Mouse (Mus musculus): Measurements from ENCODE around the gene Asb16. TPM values are rescaled to one million over a fixed set of nuclear protein-coding genes. Genes with fewer than 3 reads are reported as not detected.

The Asb16 gene
- 0.54 and 1.4 TPM in 2 replicates for total RNA-seq (2014; rRNA removed)
- 0.11 TPM in 1 of 2 replicates, not detected in the other for polyA plus RNA-seq (2015; fragmentation: Nextera tagmentation; extraction: Ambion mirVana)

DNA sequence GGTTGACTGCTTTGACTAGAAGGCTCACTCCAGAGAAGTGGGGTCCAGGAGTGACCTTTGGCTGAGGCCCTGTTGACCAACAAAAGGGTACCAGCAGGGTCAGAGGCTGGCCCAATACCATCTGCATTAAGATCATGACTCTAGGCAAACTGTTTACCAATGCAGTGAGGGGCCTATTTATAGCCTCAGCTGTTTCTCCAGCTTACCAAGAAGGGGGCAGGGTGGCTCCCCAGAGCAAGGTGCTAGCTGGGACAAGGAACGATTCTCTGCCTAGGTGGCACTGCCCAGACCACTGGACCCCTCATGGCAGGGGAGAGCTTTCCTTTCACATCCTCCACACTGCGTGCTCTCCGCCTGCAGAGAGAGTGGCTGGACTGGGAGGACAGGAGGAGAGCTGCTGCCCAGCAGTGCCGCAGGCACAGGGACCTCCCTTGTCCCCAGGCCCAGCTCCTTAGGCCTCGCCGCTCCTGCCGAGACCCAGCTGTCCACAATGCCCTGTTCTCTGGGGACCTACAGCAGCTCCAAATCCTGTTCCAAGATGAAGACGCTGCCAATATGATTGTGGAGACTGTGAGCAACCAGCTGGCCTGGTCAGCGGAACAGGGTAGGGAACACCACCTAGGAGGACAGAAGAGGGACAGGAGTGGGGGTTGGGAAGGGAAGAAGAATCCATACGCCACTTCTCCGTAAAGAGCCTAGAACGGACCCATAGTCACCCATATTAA is at the start of gene Asb16:
Gene Asb16, plus strand, starts transcription at position 224 of the 725 bp plus-strand sequence.
- Histone ChIP-seq H3K36me3 (ENCODE audit: insufficient read depth) (no peaks in the 10 kb centered on the region), H3K27me3 (ENCODE audit: insufficient read depth, low read length) (no peaks in the 10 kb centered on the region), H3K27ac (ENCODE audit: low read depth, low read length) (no peak within 1 kb of the TSS), H3K9ac (no peak within 1 kb of the TSS), H3K4me1 (ENCODE audit: insufficient read depth) (no peaks in the 10 kb centered on the region), H3K4me2 (ENCODE audit: low read depth) (no peak within 1 kb of the TSS), H3K9me3 (ENCODE audit: low read length) (no peaks in the 10 kb centered on the region), H3K4me3 (ENCODE audit: low read depth, low read length) (no peak within 1 kb of the TSS)
- ATAC-seq (no peak), DNase-seq (no peak)
- no peak for TF ChIP-seq CTCF (IDR thresholded peaks at IDR 0.05; ENCODE audit: low read depth)
- 86% methylated on average over 12 of the region's 12 CpGs for WGBS

DNA sequence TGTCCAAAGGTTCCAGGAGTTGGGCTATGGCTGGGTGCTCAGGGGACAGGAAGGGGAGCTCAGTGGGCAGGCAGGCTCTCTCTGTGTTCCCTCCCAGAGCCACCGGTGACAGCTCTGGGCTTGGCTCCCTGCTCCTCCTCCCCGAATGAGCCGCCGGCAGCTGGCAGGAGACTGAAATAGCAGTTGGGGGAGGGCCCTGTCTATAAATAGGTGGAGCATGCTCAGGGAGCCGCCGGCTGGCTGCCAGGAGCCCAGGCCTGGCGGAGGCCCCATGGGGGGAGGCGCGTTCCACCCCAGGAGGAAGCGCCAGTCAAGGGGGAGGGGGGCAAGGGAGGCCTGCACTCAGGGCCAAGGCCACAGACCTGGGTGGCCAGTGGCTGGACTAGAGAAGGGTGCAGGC is 49.8 kb upstream of the Asb16 start:
- H3K27me3 ChIP-seq (ENCODE audit: insufficient read depth, low read length): no peaks in the 10 kb centered on the region
- H3K4me1 ChIP-seq (ENCODE audit: insufficient read depth): peaks cover 40% of the 10 kb centered on the region
- TF ChIP-seq CTCF (IDR thresholded peaks at IDR 0.05; ENCODE audit: low read depth): no peak
- ATAC-seq (peak; percentile 92), DNase-seq (peak; percentile 92)
- peak overlapping the region; percentile 36 for H3K4me3 ChIP-seq (ENCODE audit: low read depth, low read length)
- peak overlapping the region; percentile 67 for H3K4me2 ChIP-seq (ENCODE audit: low read depth)
- H3K9ac ChIP-seq: peak overlapping the region; percentile 50
- H3K27ac ChIP-seq (ENCODE audit: low read depth, low read length): peak overlapping the region; percentile 83
- H3K9me3 ChIP-seq (ENCODE audit: low read length): no peaks in the 10 kb centered on the region
- WGBS: 0% methylated on average over 10 of the region's 10 CpGs
- peaks cover 40% of the 10 kb centered on the region for H3K36me3 ChIP-seq (ENCODE audit: insufficient read depth)

DNA sequence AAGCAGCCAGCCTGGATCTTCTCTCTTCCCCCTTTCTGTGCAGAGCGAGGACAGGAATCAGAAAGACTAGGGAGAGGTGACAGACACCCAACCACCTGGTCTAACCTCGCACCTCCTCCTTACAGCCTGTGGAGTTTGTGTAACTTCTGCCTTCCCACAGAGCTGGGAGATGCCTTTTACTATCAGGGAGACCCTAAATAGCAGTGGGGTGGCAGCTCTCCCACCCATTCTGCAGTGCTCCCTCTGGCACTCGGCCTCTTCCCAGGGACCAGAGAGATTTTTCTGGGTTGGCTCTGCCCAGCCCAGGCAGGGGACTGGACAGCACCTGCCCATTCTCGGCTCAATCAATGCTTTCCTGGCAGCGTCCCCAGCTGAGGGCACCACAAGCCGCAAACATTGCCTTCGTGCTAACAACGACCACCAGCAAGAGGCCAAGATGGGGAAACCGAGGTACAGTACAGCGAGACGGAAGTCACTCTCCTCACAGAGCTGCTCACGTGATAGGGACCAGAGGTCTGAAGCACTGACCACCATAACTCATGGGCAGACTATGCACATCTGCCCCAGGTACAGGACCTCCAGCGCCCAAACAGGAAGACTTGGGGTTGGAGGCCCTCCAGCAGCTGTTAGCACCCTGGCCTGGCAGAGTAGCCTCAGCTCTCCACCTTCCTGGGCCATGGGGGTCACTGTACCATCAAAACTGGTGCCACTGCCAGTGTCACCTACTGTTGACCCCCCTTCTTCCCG is 49.1 kb upstream of the Asb16 start:
- ATAC-seq (peak; percentile 42), DNase-seq (no peak)
- Histone ChIP-seq H3K36me3 (ENCODE audit: insufficient read depth) (peaks cover 46% of the 10 kb centered on the region), H3K9me3 (ENCODE audit: low read length) (no peaks in the 10 kb centered on the region), H3K4me3 (ENCODE audit: low read depth, low read length) (peak overlapping the region; percentile 36; the same call in 1 of the 2 replicates), H3K27ac (ENCODE audit: low read depth, low read length) (peak overlapping the region; percentile 83), H3K4me1 (ENCODE audit: insufficient read depth) (peaks cover 40% of the 10 kb centered on the region), H3K27me3 (ENCODE audit: insufficient read depth, low read length) (no peaks in the 10 kb centered on the region), H3K9ac (no peak overlapping the region), H3K4me2 (ENCODE audit: low read depth) (peak overlapping the region; percentile 67)
- 45% methylated on average over 14 of the region's 14 CpGs for WGBS
- no peak for TF ChIP-seq CTCF (IDR thresholded peaks at IDR 0.05; ENCODE audit: low read depth)

GRCm38 (mm10) chr11:102219994-102220346 is 48.6 kb upstream of the Asb16 start:
- Histone ChIP-seq H3K9ac (no peak overlapping the region), H3K27me3 (ENCODE audit: insufficient read depth, low read length) (no peaks in the 10 kb centered on the region), H3K27ac (ENCODE audit: low read depth, low read length) (no peak overlapping the region), H3K9me3 (ENCODE audit: low read length) (no peaks in the 10 kb centered on the region), H3K4me1 (ENCODE audit: insufficient read depth) (peaks cover 40% of the 10 kb centered on the region), H3K4me3 (ENCODE audit: low read depth, low read length) (no peak overlapping the region), H3K36me3 (ENCODE audit: insufficient read depth) (peaks cover 46% of the 10 kb centered on the region), H3K4me2 (ENCODE audit: low read depth) (no peak overlapping the region)
- 75% methylated on average over 4 of the region's 4 CpGs for WGBS
- ATAC-seq: no peak
- no peak for DNase-seq
- TF ChIP-seq CTCF (IDR thresholded peaks at IDR 0.05; ENCODE audit: low read depth): no peak

DNA sequence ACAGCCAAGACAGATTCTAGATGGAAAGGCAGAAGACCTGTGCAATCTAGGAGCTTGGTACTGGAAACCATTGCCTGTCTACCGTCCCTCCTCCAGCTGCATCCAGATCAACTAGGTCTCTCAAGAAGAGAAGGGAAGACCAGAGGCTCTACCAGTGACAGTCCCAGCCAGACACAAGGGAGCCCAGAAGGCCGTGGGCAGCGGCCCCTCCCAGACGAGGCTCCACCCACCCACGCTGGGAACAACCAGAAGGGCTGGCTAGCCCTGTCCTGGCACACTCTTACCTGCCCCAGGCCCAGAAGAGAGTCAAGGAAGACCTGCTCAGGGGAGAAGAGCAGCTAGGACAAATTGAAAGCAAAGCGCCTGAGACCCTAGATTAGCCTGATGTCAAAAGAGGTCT is 48.1 kb upstream of the Asb16 start:
- H3K4me1 ChIP-seq (ENCODE audit: insufficient read depth): peaks cover 37% of the 10 kb centered on the region
- H3K4me3 ChIP-seq (ENCODE audit: low read depth, low read length): no peak overlapping the region
- 68% methylated on average over 6 of the region's 6 CpGs for WGBS

DNA sequence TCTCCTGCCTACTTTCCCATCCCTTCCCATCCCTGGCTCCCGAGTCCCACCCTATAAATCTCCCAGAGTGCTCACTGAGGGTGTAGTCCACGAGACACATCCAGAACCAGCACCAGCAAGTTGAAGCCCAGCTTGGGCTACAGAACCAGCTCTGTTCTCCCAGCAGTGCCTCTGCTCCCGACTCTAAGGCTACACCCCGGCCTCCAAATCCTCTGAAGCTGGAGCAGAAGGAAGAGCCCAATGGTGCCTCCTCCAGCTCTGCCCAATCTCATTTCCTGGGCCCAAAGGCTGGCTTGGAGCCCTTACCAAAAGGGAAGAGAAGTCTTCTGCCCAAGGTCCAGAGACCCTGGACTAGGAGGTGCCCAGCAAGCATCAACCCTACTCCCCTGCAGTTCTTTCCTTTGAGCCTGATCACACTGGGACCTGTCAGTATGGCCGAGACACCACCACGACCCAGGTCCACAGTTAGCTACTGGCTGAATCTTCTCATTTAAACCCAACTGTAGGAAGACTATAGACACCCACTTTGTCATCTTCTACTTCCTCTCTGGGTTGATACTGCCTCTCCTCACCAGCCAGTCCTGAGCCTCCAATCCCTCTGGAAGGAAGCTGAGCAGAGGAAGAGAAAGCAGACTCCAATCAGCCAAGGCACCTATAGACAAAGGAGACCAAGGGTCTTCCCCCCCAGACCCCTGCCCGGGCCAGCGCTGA is 47.1 kb upstream of the Asb16 start:
- H3K4me1 ChIP-seq (ENCODE audit: insufficient read depth): peaks cover 44% of the 10 kb centered on the region
- no peaks in the 10 kb centered on the region for H3K9me3 ChIP-seq (ENCODE audit: low read length)
- no peak overlapping the region for H3K27ac ChIP-seq (ENCODE audit: low read depth, low read length)
- H3K4me2 ChIP-seq (ENCODE audit: low read depth): no peak overlapping the region
- H3K4me3 ChIP-seq (ENCODE audit: low read depth, low read length): no peak overlapping the region
- no peaks in the 10 kb centered on the region for H3K27me3 ChIP-seq (ENCODE audit: insufficient read depth, low read length)
- 88% methylated on average over 8 of the region's 8 CpGs for WGBS
- no peak for DNase-seq
- H3K9ac ChIP-seq: no peak overlapping the region
- ATAC-seq: no peak
- no peak for TF ChIP-seq CTCF (IDR thresholded peaks at IDR 0.05; ENCODE audit: low read depth)
- peaks cover 46% of the 10 kb centered on the region for H3K36me3 ChIP-seq (ENCODE audit: insufficient read depth)

More for the DNA sequence above, 48.1 kb upstream of the Asb16 start:
- Histone ChIP-seq H3K9ac (no peak overlapping the region), H3K36me3 (ENCODE audit: insufficient read depth) (peaks cover 46% of the 10 kb centered on the region), H3K27ac (ENCODE audit: low read depth, low read length) (no peak overlapping the region), H3K27me3 (ENCODE audit: insufficient read depth, low read length) (no peaks in the 10 kb centered on the region), H3K4me2 (ENCODE audit: low read depth) (no peak overlapping the region), H3K9me3 (ENCODE audit: low read length) (no peaks in the 10 kb centered on the region)
- no peak for DNase-seq
- no peak for ATAC-seq
- no peak for TF ChIP-seq CTCF (IDR thresholded peaks at IDR 0.05; ENCODE audit: low read depth)
